In the genomic region with DNA sequence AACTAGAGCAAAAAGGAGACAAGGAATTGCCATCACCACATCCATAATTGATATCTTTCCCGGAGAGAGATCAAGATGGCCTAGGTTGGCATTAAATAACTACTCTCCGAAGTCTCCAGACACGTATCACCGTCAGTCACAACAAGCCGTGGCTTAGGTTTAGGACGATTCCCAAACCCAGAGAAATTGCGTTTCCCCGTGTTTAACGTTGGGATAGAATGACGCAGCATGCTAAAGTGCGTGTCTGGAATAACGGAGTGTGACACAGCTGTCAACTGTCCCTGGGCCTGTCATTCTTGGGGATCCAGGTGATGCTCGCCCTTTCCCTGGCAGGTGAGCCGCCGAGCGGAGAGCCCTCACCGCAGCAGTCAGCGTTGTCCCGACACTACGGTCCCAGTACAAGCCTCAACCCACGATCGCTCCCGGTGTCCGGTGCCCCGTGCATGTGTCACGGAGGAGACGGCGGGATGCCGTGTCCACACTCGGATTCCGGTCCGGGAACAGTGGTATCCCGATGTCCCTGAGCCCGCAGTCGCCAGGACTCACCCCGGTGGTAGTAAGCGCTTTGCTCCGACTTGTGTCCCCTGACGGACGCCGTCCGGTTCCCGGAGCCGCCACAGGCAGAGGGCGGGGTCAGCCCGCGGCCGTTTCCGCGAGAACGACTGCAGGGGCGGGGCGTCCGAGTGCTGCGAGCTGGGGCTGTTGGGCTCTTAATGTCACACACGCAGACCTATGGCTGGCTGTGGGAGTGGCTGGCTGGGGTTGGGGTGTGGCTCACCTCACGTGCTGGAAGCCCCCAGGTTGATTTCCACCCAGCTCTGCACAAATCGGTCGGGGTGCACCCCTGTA, we compare ENCODE assay signal across 1 mouse cellular context.
A peak's percentile ranks its signal among the peaks of the same experiment; 100 is the strongest.
TF ChIP-seq lines count a peak whose summit lies in the region.

No protein-coding gene starts in this region.

TF ChIP-seq in CH12.LX, 34 proteins besides CTCF, POLR2A, EP300 and RAD21 (continued from another document):
- TF ChIP-seq E2F4 (IDR thresholded peaks at IDR 0.05; ENCODE audit: insufficient replicate concordance, low read depth, low read length) (no peak), USF2 (conservative IDR thresholded peaks at IDR 0.05; ENCODE audit: low read depth, low read length) (no peak), GABPA (IDR thresholded peaks at IDR 0.05; ENCODE audit: insufficient replicate concordance, low read depth, low read length) (no peak), MAZ (IDR thresholded peaks at IDR 0.05; ENCODE audit: low read depth, low read length) (peak; percentile 54; the same call in 1 of the 2 replicates), MXI1 (IDR thresholded peaks at IDR 0.05; ENCODE audit: low read depth, low read length) (peak; percentile 89; the same call in 1 of the 2 replicates), MYC (IDR thresholded peaks at IDR 0.05; ENCODE audit: low read depth, low read length) (no peak), JUN (IDR thresholded peaks at IDR 0.05; ENCODE audit: insufficient read depth, low read depth, low read length) (no peak), TBP (conservative IDR thresholded peaks at IDR 0.05; ENCODE audit: low read depth, low read length) (peak; percentile 56), HCFC1 (IDR thresholded peaks at IDR 0.05; ENCODE audit: low read depth, low read length) (peak; percentile 82), ZMIZ1 (IDR thresholded peaks at IDR 0.05; ENCODE audit: low read depth, low read length) (no peak), PAX5 (IDR thresholded peaks at IDR 0.05; ENCODE audit: low read length) (no peak), MEF2A (IDR thresholded peaks at IDR 0.05; ENCODE audit: borderline replicate concordance, low read depth, low read length) (peak; percentile 41; the same call in 1 of the 2 replicates), MAFK (IDR thresholded peaks at IDR 0.05; ENCODE audit: insufficient replicate concordance, low read length) (no peak), ETS1 (conservative IDR thresholded peaks at IDR 0.05; ENCODE audit: low read depth, low read length) (no peak), NRF1 (IDR thresholded peaks at IDR 0.05; ENCODE audit: low read depth, low read length) (peak; percentile 55), SIN3A (IDR thresholded peaks at IDR 0.05; ENCODE audit: low read length) (peak; percentile 72; the same call in 1 of the 2 replicates), UBTF (IDR thresholded peaks at IDR 0.05; ENCODE audit: low read depth, low read length) (0 out of 2 replicates have a peak, but pooled peaks have one; percentile 38), JUND (conservative IDR thresholded peaks at IDR 0.05; ENCODE audit: low read depth, low read length) (no peak), KAT2A (IDR thresholded peaks at IDR 0.05; ENCODE audit: insufficient replicate concordance, low read length) (peak; percentile 46; the same call in 1 of the 2 replicates), USF1 (IDR thresholded peaks at IDR 0.05; ENCODE audit: low read depth, low read length) (peak; percentile 14), IRF4 (IDR thresholded peaks at IDR 0.05; ENCODE audit: low read depth, low read length) (no peak; the same call in 1 of the 2 replicates), BHLHE40 (IDR thresholded peaks at IDR 0.05; ENCODE audit: low read depth, low read length) (peak; percentile 98), TCF12 (IDR thresholded peaks at IDR 0.05; ENCODE audit: low read depth, low read length) (peak; percentile 66), SMC3 (IDR thresholded peaks at IDR 0.05; ENCODE audit: low read depth, low read length) (no peak)
